Mouse (Mus musculus) testis, adult 2 months (tissue): ENCODE results near the gene Gm9918.

Experiments used
- CTCF ChIP-seq: fragments of 200-500 bp; IDR thresholded peaks from 2 replicates; pipeline ENCODE4 v1.5.1; 2012; ENCODE audit warnings: low read depth, mild to moderate bottlenecking, inconsistent platforms, low read length, moderate library complexity; ENCODE audit not compliant: control insufficient read depth, insufficient read depth, insufficient replicate concordance
- POLR2A ChIP-seq: fragments of 200-500 bp; IDR thresholded peaks from 2 replicates; pipeline ENCODE4 v1.6.1; 2012; ENCODE audit warnings: low read depth, mild to moderate bottlenecking, inconsistent platforms, low read length, moderate library complexity; ENCODE audit not compliant: control insufficient read depth

- no peak for TF ChIP-seq CTCF
- TF ChIP-seq POLR2A, result no peak
These were observed 25.8 kb upstream of the Gm9918 start for GRCm38 (mm10) chr15:102244306-102245191.
